Mouse (Mus musculus) cerebellum, adult 2 months (tissue): ENCODE measurements around the gene Gps2.

Source experiments
- CTCF ChIP-seq: fragments of 200-500 bp; IDR thresholded peaks from 2 replicates; pipeline ENCODE4 v1.5.1; 2011; ENCODE audit warnings: low read depth, mild to moderate bottlenecking, control low read depth, low read length, moderate library complexity, borderline replicate concordance; ENCODE audit not compliant: insufficient read depth
- POLR2A ChIP-seq: fragments of 200-500 bp; IDR thresholded peaks from 2 replicates; pipeline ENCODE4 v1.6.1; 2011; ENCODE audit warnings: low read length, control low read depth, borderline replicate concordance; ENCODE audit not compliant: insufficient read depth

DNA sequence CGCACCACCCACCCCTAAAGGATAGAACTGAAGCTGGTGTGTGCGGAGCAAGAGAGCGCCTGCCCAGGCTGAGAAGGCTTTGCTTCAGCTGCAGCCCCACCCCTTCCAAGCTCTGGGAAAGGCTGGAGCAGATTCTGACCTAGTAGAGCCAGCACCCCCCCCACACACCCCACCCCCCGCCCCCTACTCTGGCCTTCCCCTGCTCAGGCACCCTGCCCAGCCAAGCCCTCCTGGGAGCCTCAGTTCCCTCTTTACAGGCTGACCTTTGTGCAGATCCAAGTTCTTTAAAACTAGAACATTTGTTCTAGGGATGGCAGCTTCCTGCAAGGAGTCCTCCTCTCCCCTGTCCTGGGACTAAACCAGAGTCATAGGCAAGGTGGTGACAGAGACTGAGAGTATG is 23.7 kb downstream of the Gps2 start:
- TF ChIP-seq CTCF (no peak), POLR2A (no peak)
